Mouse (Mus musculus) hindbrain, embryonic 13.5 days (tissue): Measurements from ENCODE around the gene Fbxw2. TPM values are rescaled to one million over a fixed set of nuclear protein-coding genes. Genes with fewer than 3 reads are reported as not detected.
"Not testable (repeated sequence)": the region's sequence is repeated elsewhere in the genome, so short reads cannot be mapped to it uniquely, and the experiment has no call there.

Experiments
- ATAC-seq: fragments of 200-750 bp; cut with Nextera tagmentation; 2 replicates; pipeline ENCODE4 v1.8.0; 2017; ENCODE audit warnings: moderate TSS enrichment; ENCODE audit not compliant: low FRiP score
- H3K27ac ChIP-seq: fragments of 300-500 bp; sonication (generic); 2 replicates; pipeline ENCODE4 v1.5.1; 2015; ENCODE audit warnings: inconsistent platforms, mild to moderate bottlenecking, moderate library complexity
- H3K27me3 ChIP-seq: fragments of 300-500 bp; sonication (generic); 2 replicates; pipeline ENCODE4 v1.6.1; 2015; ENCODE audit warnings: mild to moderate bottlenecking, inconsistent platforms
- H3K36me3 ChIP-seq: fragments of 300-500 bp; sonication (generic); 2 replicates; pipeline ENCODE4 v1.6.1; 2015; ENCODE audit warnings: mild to moderate bottlenecking, inconsistent platforms
- H3K4me1 ChIP-seq: fragments of 300-500 bp; sonication (generic); replicated peaks from 2 replicates; pipeline ENCODE4 v1.6.1; 2015; ENCODE audit warnings: inconsistent platforms
- H3K4me2 ChIP-seq: fragments of 300-500 bp; sonication (generic); 2 replicates; pipeline ENCODE4 v1.6.1; 2015; ENCODE audit warnings: inconsistent platforms, mild to moderate bottlenecking, moderate library complexity
- H3K4me3 ChIP-seq: fragments of 300-500 bp; sonication (generic); 2 replicates; pipeline ENCODE4 v1.5.1; 2015; ENCODE audit warnings: mild to moderate bottlenecking, inconsistent platforms
- H3K9ac ChIP-seq: fragments of 300-500 bp; sonication (generic); 2 replicates; pipeline ENCODE4 v1.6.1; 2015; ENCODE audit warnings: mild to moderate bottlenecking, inconsistent platforms
- H3K9me3 ChIP-seq: fragments of 300-500 bp; sonication (generic); 2 replicates; pipeline ENCODE4 v1.6.1; 2016; ENCODE audit warnings: inconsistent platforms
- WGBS: fragments of 180-500 bp; shearing (Covaris S2); methylation state at CpG from one replicate; pipeline ENCODE4 v1.1.7; 2015; 5-methylcytosine and 5-hydroxymethylcytosine counted together
- polyA plus RNA-seq: library from polyadenylated mRNA; unstranded; fragments of >200 nt; fragmentation: Nextera tagmentation; extraction: Ambion mirVana; gene quantifications from 2 replicates; pipeline ENCODE4 v1.2.1, GENCODE M21; 2015

Gene Fbxw2
- polyA plus RNA-seq, 1 experiment from 2014 or later = 83.1 TPM

- Histone ChIP-seq H3K4me2 (no peak overlapping the region), H3K9me3 (no peaks in the 10 kb centered on the region), H3K9ac (no peak overlapping the region), H3K4me1 (no peaks in the 10 kb centered on the region), H3K36me3 (no peaks in the 10 kb centered on the region), H3K27me3 (no peaks in the 10 kb centered on the region), H3K27ac (no peak overlapping the region), H3K4me3 (no peak overlapping the region)
- no peak for ATAC-seq
- 84% methylated on average over 3 of the region's 3 CpGs for WGBS
Measured at GRCm38 (mm10) chr2:34835669-34836068, 9.6 kb upstream of the Fbxw2 start.

GRCm38 (mm10) chr2:34833624-34834023, 7.5 kb upstream of the Fbxw2 start:
- no peak for ATAC-seq
- H3K4me2 ChIP-seq = no peak overlapping the region
- 85% methylated on average over 17 of the region's 17 CpGs for WGBS

GRCm38 (mm10) chr2:34832766-34833457, 6.8 kb upstream of the Fbxw2 start, which contains the start of gene Gm34653:
Gene Gm34653, plus strand, starts transcription at chr2:34833007.
- WGBS = 69% methylated on average over 11 of the region's 11 CpGs
- ATAC-seq = not testable (repeated sequence)

More at GRCm38 (mm10) chr2:34833624-34834023, 7.5 kb upstream of the Fbxw2 start:
- H3K9me3 ChIP-seq = 0 out of 2 replicates have a peak, but pooled peaks cover 4% of the 10 kb centered on the region
- H3K9ac ChIP-seq = no peak overlapping the region
- H3K27me3 ChIP-seq = no peaks in the 10 kb centered on the region
- H3K27ac ChIP-seq = no peak overlapping the region
- H3K36me3 ChIP-seq = no peaks in the 10 kb centered on the region
- H3K4me3 ChIP-seq = no peak overlapping the region
- no peaks in the 10 kb centered on the region for H3K4me1 ChIP-seq

GRCm38 (mm10) chr2:34830066-34830465, 4.0 kb upstream of the Fbxw2 start:
- H3K4me1 ChIP-seq, H3K9ac ChIP-seq, H3K4me2 ChIP-seq, H3K36me3 ChIP-seq, H3K4me3 ChIP-seq, H3K27me3 ChIP-seq, H3K9me3 ChIP-seq, ATAC-seq, H3K27ac ChIP-seq: not testable (repeated sequence)
- 93% methylated on average over 17 of the region's 17 CpGs for WGBS

More at GRCm38 (mm10) chr2:34832766-34833457, 6.8 kb upstream of the Fbxw2 start, which contains the start of gene Gm34653:
- not testable (repeated sequence) for H3K9ac ChIP-seq, H3K4me3 ChIP-seq, H3K4me2 ChIP-seq, H3K9me3 ChIP-seq, H3K27ac ChIP-seq, H3K36me3 ChIP-seq, H3K4me1 ChIP-seq, H3K27me3 ChIP-seq

GRCm38 (mm10) chr2:34828026-34828425, 1.9 kb upstream of the Fbxw2 start:
- Histone ChIP-seq H3K27me3 (peaks cover 8% of the 10 kb centered on the region; the same call in 1 of the 2 replicates), H3K36me3 (no peaks in the 10 kb centered on the region), H3K4me1 (peaks cover 24% of the 10 kb centered on the region), H3K9ac (no peak overlapping the region), H3K4me3 (no peak overlapping the region), H3K27ac (no peak overlapping the region), H3K4me2 (no peak overlapping the region), H3K9me3 (0 out of 2 replicates have a peak, but pooled peaks cover 4% of the 10 kb centered on the region)
- 90% methylated on average over 1 of the region's 1 CpGs for WGBS
- ATAC-seq = no peak

GRCm38 (mm10) chr2:34827591-34827990, 1.5 kb upstream of the Fbxw2 start:
- H3K4me2 ChIP-seq = no peak overlapping the region
- no peak overlapping the region for H3K4me3 ChIP-seq
- no peak overlapping the region for H3K27ac ChIP-seq
- no peak for ATAC-seq
- H3K27me3 ChIP-seq = peaks cover 8% of the 10 kb centered on the region; the same call in 1 of the 2 replicates
- H3K4me1 ChIP-seq = peaks cover 24% of the 10 kb centered on the region
- H3K36me3 ChIP-seq = peaks cover 2% of the 10 kb centered on the region
- H3K9ac ChIP-seq = no peak overlapping the region
- H3K9me3 ChIP-seq = 0 out of 2 replicates have a peak, but pooled peaks cover 4% of the 10 kb centered on the region
- WGBS = 93% methylated on average over 4 of the region's 4 CpGs

GRCm38 (mm10) chr2:34826460-34827231, 535 bp upstream of the Fbxw2 start:
- 36% methylated on average over 20 of the region's 21 CpGs for WGBS
- ATAC-seq = 0 out of 2 replicates have a peak, but pooled peaks have one; percentile 11
- peaks cover 8% of the 10 kb centered on the region for H3K36me3 ChIP-seq
- H3K4me2 ChIP-seq = peak overlapping the region; percentile 81
- peaks cover 24% of the 10 kb centered on the region for H3K4me1 ChIP-seq
- peak overlapping the region; percentile 91 for H3K27ac ChIP-seq
- peak overlapping the region; percentile 97 for H3K9ac ChIP-seq
- 0 out of 2 replicates have a peak, but pooled peaks cover 4% of the 10 kb centered on the region for H3K9me3 ChIP-seq
- H3K27me3 ChIP-seq = peaks cover 8% of the 10 kb centered on the region; the same call in 1 of the 2 replicates
- peak overlapping the region; percentile 97 for H3K4me3 ChIP-seq

GRCm38 (mm10) chr2:34818492-34818891, 7.6 kb downstream of the Fbxw2 start:
- H3K9ac ChIP-seq = no peak overlapping the region
- H3K4me1 ChIP-seq = 0 out of 2 replicates have a peak, but pooled peaks cover under 1% of the 10 kb centered on the region
- no peak overlapping the region for H3K4me3 ChIP-seq
- no peak for ATAC-seq
- no peaks in the 10 kb centered on the region for H3K27me3 ChIP-seq
- H3K9me3 ChIP-seq = no peaks in the 10 kb centered on the region
- H3K27ac ChIP-seq = no peak overlapping the region
- H3K36me3 ChIP-seq = peaks cover 57% of the 10 kb centered on the region
- WGBS = 91% methylated on average over 2 of the region's 2 CpGs
- no peak overlapping the region for H3K4me2 ChIP-seq

GRCm38 (mm10) chr2:34815893-34816292, 10.2 kb downstream of the Fbxw2 start:
- H3K36me3 ChIP-seq = peaks cover 65% of the 10 kb centered on the region
- H3K4me3 ChIP-seq, H3K27ac ChIP-seq, ATAC-seq, H3K9ac ChIP-seq, H3K9me3 ChIP-seq, H3K4me2 ChIP-seq, H3K27me3 ChIP-seq, H3K4me1 ChIP-seq: not testable (repeated sequence)
- 100% methylated on average over 2 of the region's 2 CpGs for WGBS

GRCm38 (mm10) chr2:34812706-34813105, 13.4 kb downstream of the Fbxw2 start:
- Histone ChIP-seq H3K4me1 (no peaks in the 10 kb centered on the region), H3K4me3 (no peak overlapping the region), H3K27ac (no peak overlapping the region), H3K4me2 (no peak overlapping the region), H3K9ac (no peak overlapping the region), H3K9me3 (no peaks in the 10 kb centered on the region), H3K36me3 (peaks cover 67% of the 10 kb centered on the region), H3K27me3 (no peaks in the 10 kb centered on the region)
- ATAC-seq = no peak
- 91% methylated on average over 7 of the region's 7 CpGs for WGBS

GRCm38 (mm10) chr2:34810775-34811174, 15.3 kb downstream of the Fbxw2 start:
- ATAC-seq = no peak
- H3K27me3 ChIP-seq = no peaks in the 10 kb centered on the region
- no peak overlapping the region for H3K27ac ChIP-seq
- H3K9ac ChIP-seq = no peak overlapping the region
- H3K4me2 ChIP-seq = no peak overlapping the region
- H3K4me3 ChIP-seq = no peak overlapping the region
- no peaks in the 10 kb centered on the region for H3K9me3 ChIP-seq
- WGBS = 95% methylated on average over 3 of the region's 3 CpGs
- no peaks in the 10 kb centered on the region for H3K4me1 ChIP-seq
- peaks cover 55% of the 10 kb centered on the region for H3K36me3 ChIP-seq

GRCm38 (mm10) chr2:34809568-34809967, 16.5 kb downstream of the Fbxw2 start:
- Histone ChIP-seq H3K4me1 (peaks cover 6% of the 10 kb centered on the region), H3K4me2 (no peak overlapping the region), H3K36me3 (peaks cover 51% of the 10 kb centered on the region), H3K9ac (no peak overlapping the region), H3K27ac (no peak overlapping the region), H3K4me3 (no peak overlapping the region), H3K27me3 (no peaks in the 10 kb centered on the region), H3K9me3 (no peaks in the 10 kb centered on the region)
- no peak for ATAC-seq
- WGBS = 92% methylated on average over 1 of the region's 1 CpGs
